Mouse (Mus musculus) embryonic fibroblast, embryonic 13.5 days (primary cell): ENCODE results near the gene Tha1.

Source experiments
- CTCF ChIP-seq: IDR thresholded peaks from 2 replicates; pipeline ENCODE4 v1.5.1; 2011; ENCODE audit warnings: mild to moderate bottlenecking, control low read depth, low read length, moderate library complexity, borderline replicate concordance; ENCODE audit not compliant: insufficient read depth
- POLR2A ChIP-seq: IDR thresholded peaks from 2 replicates; pipeline ENCODE4 v1.6.1; 2011; ENCODE audit warnings: low read depth, mild to moderate bottlenecking, control low read depth, low read length, moderate library complexity

GRCm38 (mm10) chr11:117874419-117874818 is 1.1 kb upstream of the Tha1 start:
- TF ChIP-seq POLR2A, result no peak
- TF ChIP-seq CTCF, result no peak
